Mouse (Mus musculus) CH12.LX (cell line): ENCODE results near the gene Papola. TPM values are rescaled to one million over a fixed set of nuclear protein-coding genes. Genes with fewer than 3 reads are reported as not detected.

Source experiments
- DNase-seq: peaks from one replicate; pipeline ENCODE4 v3.0.0-alpha.2; 2013; ENCODE audit errors: extremely low read depth
- H3K27ac ChIP-seq: 2 replicates; pipeline ENCODE4 v1.5.1; 2012; ENCODE audit warnings: low read depth, mild to moderate bottlenecking, control low read depth, moderate library complexity; ENCODE audit not compliant: insufficient read depth
- H3K27me3 ChIP-seq: replicated peaks from 2 replicates; pipeline ENCODE3; 2012; ENCODE audit warnings: inconsistent platforms
- H3K36me3 ChIP-seq, 2 experiments: replicated peaks in 1 of 2; 2 replicates each; pipeline versions ENCODE3 to v1.6.1; 2012; ENCODE audit warnings: inconsistent platforms in 1 of 2, low read length in 1 of 2, mild to moderate bottlenecking in 1 of 2, mixed read lengths in 1 of 2, moderate library complexity in 1 of 2; ENCODE audit not compliant: control insufficient read depth in 1 of 2, insufficient read depth in 1 of 2
- H3K4me1 ChIP-seq, 2 experiments: 2 replicates each; pipeline ENCODE4 v1.6.1; 2012; ENCODE audit warnings: inconsistent platforms in 1 of 2, moderate library complexity in 1 of 2; ENCODE audit not compliant: insufficient read depth in 2 of 2, control insufficient read depth in 1 of 2
- H3K4me2 ChIP-seq: 2 replicates; pipeline ENCODE4 v1.6.1; 2012; ENCODE audit warnings: low read depth, mild to moderate bottlenecking, control low read depth; ENCODE audit not compliant: poor library complexity, insufficient read depth, severe bottlenecking
- H3K4me3 ChIP-seq, 3 experiments: fragments of 150-350 bp in 1 of 3; sonication (generic) in 1 of 3; replicated peaks in 1 of 3; 2 replicates each; pipeline versions ENCODE3 to v1.5.1; 2011 to 2012; ENCODE audit warnings: low read depth in 2 of 3, low read length in 2 of 3, mild to moderate bottlenecking in 2 of 3, moderate library complexity in 2 of 3, control low read depth in 1 of 3, improper control_type of control experiment in 1 of 3, inconsistent platforms in 1 of 3, mixed read lengths in 1 of 3; ENCODE audit not compliant: poor library complexity in 1 of 3
- H3K79me2 ChIP-seq: replicated peaks from 2 replicates; pipeline ENCODE4 v1.6.1; 2012; ENCODE audit warnings: mild to moderate bottlenecking, moderate library complexity; ENCODE audit not compliant: control insufficient read depth, poor library complexity, insufficient read depth, severe bottlenecking; ENCODE audit errors: extremely low read depth
- H3K9ac ChIP-seq: 2 replicates; pipeline ENCODE4 v1.6.1; 2012; ENCODE audit warnings: low read depth, mild to moderate bottlenecking, control low read depth, moderate library complexity; ENCODE audit not compliant: insufficient read depth
- H3K9me3 ChIP-seq: replicated peaks from 2 replicates; pipeline ENCODE3; 2012; ENCODE audit warnings: low read length, inconsistent platforms, mixed read lengths
- BHLHE40 ChIP-seq: IDR thresholded peaks from 2 replicates; pipeline ENCODE4 v1.6.1; 2011; ENCODE audit warnings: mild to moderate bottlenecking, low read depth, low read length, improper control_type of control experiment
- CHD2 ChIP-seq: IDR thresholded peaks from 2 replicates; pipeline ENCODE4 v1.6.1; 2011; ENCODE audit warnings: low read length, improper control_type of control experiment
- CTCF ChIP-seq, 2 experiments: IDR thresholded peaks in 1 of 2; conservative IDR thresholded peaks in 1 of 2; 2 replicates each; pipeline ENCODE4 v1.5.1; 2011 to 2012; ENCODE audit warnings: low read depth in 2 of 2, low read length in 2 of 2, improper control_type of control experiment in 1 of 2, inconsistent platforms in 1 of 2, mild to moderate bottlenecking in 1 of 2, moderate library complexity in 1 of 2
- E2F4 ChIP-seq: IDR thresholded peaks from 2 replicates; pipeline ENCODE4 v1.6.1; 2011; ENCODE audit warnings: low read depth, low read length, improper control_type of control experiment; ENCODE audit not compliant: insufficient replicate concordance
- ELF1 ChIP-seq: IDR thresholded peaks from 2 replicates; pipeline ENCODE4 v1.6.1; 2014; ENCODE audit warnings: low read depth, mild to moderate bottlenecking, inconsistent platforms, low read length, improper control_type of control experiment
- EP300 ChIP-seq: IDR thresholded peaks from 2 replicates; pipeline ENCODE4 v1.6.1; 2011; ENCODE audit warnings: low read length, improper control_type of control experiment
- ETS1 ChIP-seq: conservative IDR thresholded peaks from 2 replicates; pipeline ENCODE4 v1.6.1; 2012; ENCODE audit warnings: low read depth, mild to moderate bottlenecking, inconsistent platforms, low read length, improper control_type of control experiment, moderate library complexity
- GABPA ChIP-seq: IDR thresholded peaks from 2 replicates; pipeline ENCODE4 v1.6.1; 2012; ENCODE audit warnings: low read depth, low read length, improper control_type of control experiment, inconsistent platforms; ENCODE audit not compliant: insufficient replicate concordance
- IRF4 ChIP-seq: IDR thresholded peaks from 2 replicates; pipeline ENCODE4 v1.6.1; 2014; ENCODE audit warnings: low read depth, mild to moderate bottlenecking, inconsistent platforms, low read length, improper control_type of control experiment
- JUN ChIP-seq: IDR thresholded peaks from 2 replicates; pipeline ENCODE4 v1.6.1; 2011; ENCODE audit warnings: low read depth, mild to moderate bottlenecking, low read length, improper control_type of control experiment, moderate library complexity; ENCODE audit not compliant: insufficient read depth
- JUND ChIP-seq: conservative IDR thresholded peaks from 2 replicates; pipeline ENCODE4 v1.6.1; 2011; ENCODE audit warnings: low read depth, low read length, improper control_type of control experiment
- MAX ChIP-seq: IDR thresholded peaks from 2 replicates; pipeline ENCODE4 v1.6.1; 2011; ENCODE audit warnings: low read length, improper control_type of control experiment
- MAZ ChIP-seq: IDR thresholded peaks from 2 replicates; pipeline ENCODE4 v1.6.1; 2012; ENCODE audit warnings: low read depth, mild to moderate bottlenecking, inconsistent platforms, low read length, improper control_type of control experiment, moderate library complexity
- MYC ChIP-seq: IDR thresholded peaks from 2 replicates; pipeline ENCODE4 v1.6.1; 2011; ENCODE audit warnings: low read depth, mild to moderate bottlenecking, improper control_type of control experiment, low read length
- NELFE ChIP-seq: IDR thresholded peaks from 2 replicates; pipeline ENCODE4 v1.6.1; 2011; ENCODE audit warnings: low read depth, low read length, improper control_type of control experiment
- PAX5 ChIP-seq: IDR thresholded peaks from 2 replicates; pipeline ENCODE4 v1.6.1; 2012; ENCODE audit warnings: low read length, inconsistent platforms, mixed read lengths
- RAD21 ChIP-seq: IDR thresholded peaks from 2 replicates; pipeline ENCODE4 v1.6.1; 2011; ENCODE audit warnings: low read depth, mild to moderate bottlenecking, low read length, improper control_type of control experiment, moderate library complexity
- SMC3 ChIP-seq: IDR thresholded peaks from 2 replicates; pipeline ENCODE4 v1.6.1; 2011; ENCODE audit warnings: low read depth, low read length, improper control_type of control experiment
- TBP ChIP-seq: conservative IDR thresholded peaks from 2 replicates; pipeline ENCODE4 v1.6.1; 2011; ENCODE audit warnings: low read depth, low read length, improper control_type of control experiment
- TCF12 ChIP-seq: IDR thresholded peaks from 2 replicates; pipeline ENCODE4 v1.6.1; 2014; ENCODE audit warnings: low read depth, mild to moderate bottlenecking, inconsistent platforms, low read length, improper control_type of control experiment
- UBTF ChIP-seq: IDR thresholded peaks from 2 replicates; pipeline ENCODE4 v1.6.1; 2012; ENCODE audit warnings: low read depth, mild to moderate bottlenecking, inconsistent platforms, low read length, improper control_type of control experiment, moderate library complexity
- USF2 ChIP-seq: conservative IDR thresholded peaks from 2 replicates; pipeline ENCODE4 v1.6.1; 2011; ENCODE audit warnings: low read depth, low read length, improper control_type of control experiment
- ZC3H11A ChIP-seq: IDR thresholded peaks from 2 replicates; pipeline ENCODE4 v1.6.1; 2012; ENCODE audit warnings: low read depth, mild to moderate bottlenecking, inconsistent platforms, low read length, improper control_type of control experiment
- ZMIZ1 ChIP-seq: IDR thresholded peaks from 2 replicates; pipeline ENCODE4 v1.6.1; 2012; ENCODE audit warnings: low read depth, mild to moderate bottlenecking, inconsistent platforms, low read length, improper control_type of control experiment
- ZNF384 ChIP-seq: IDR thresholded peaks from 2 replicates; pipeline ENCODE4 v1.6.1; 2012; ENCODE audit warnings: low read depth, low read length, improper control_type of control experiment, inconsistent platforms
- dilution Hi-C: fragments of 300-500 bp; cut with MboI; formaldehyde crosslinking; loops from 2 replicates; pipeline ENCODE4 v1.14.3; 2020; ENCODE audit warnings: low sequenced_read_pairs; ENCODE audit not compliant: extremely low pct_unique_long_range_greater_than_20kb, extremely low pct_ligation_motif_present
- in situ Hi-C: fragments of 300-500 bp; cut with MboI; formaldehyde crosslinking; loops from 3 replicates; pipeline ENCODE4 v1.14.3; 2019; ENCODE audit warnings: low sequenced_read_pairs, low pct_ligation_motif_present, low pct_unique_long_range_greater_than_20kb, mixed read lengths
- polyA plus RNA-seq: library from polyadenylated mRNA; unstranded; fragments of >175 nt; gene quantifications from 2 replicates; pipeline ENCODE4 v1.2.1, GENCODE M21; 2012; ENCODE audit warnings: low read depth; ENCODE audit not compliant: insufficient read length
- total RNA-seq, 2 experiments: library from RNA; depleted of rRNA; stranded (reverse); fragments of 300-350 nt in 1 of 2; fragments of >200 nt in 1 of 2; gene quantifications; 2 replicates each; pipeline ENCODE4 v1.2.3; 2012 to 2014

Papola gene
- total and polyA plus RNA-seq, 3 experiments: 100.0 to 150 (median 111) TPM

DNA sequence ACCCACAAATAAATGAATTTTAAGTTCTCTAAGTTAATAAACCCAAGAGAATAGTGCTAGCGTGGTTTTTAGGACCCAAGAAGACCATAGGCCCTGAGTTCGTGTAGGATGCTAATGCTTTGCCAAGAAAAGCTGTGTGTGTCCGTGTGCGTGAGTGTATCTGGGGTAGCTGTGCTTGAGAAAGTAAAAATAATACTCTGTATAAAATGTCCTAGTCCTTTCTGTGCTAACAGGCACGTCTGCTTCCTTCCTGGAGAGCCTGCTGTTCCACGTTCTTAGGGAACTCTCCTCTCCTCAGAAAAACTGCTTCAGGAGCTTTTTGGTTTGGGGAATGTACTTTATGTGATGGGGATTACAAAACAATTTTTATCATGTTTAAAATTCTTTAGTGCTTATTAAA lies 48.0 kb downstream of the Papola start:
- Histone ChIP-seq H3K36me3 (peaks cover 67 to 93% of the 10 kb centered on the region in 2 experiments), H3K79me2 (peaks cover 5% of the 10 kb centered on the region; the same call in 1 of the 2 replicates), H3K4me2 (no peak overlapping the region)
- no peak for DNase-seq
- TF ChIP-seq TCF12 (no peak), MYC (no peak), CTCF (conservative IDR thresholded peaks at IDR 0.05 in 1 of 2, IDR thresholded peaks at IDR 0.05 in 1 of 2; ENCODE audit: low read depth in 2 of 2, low read length in 2 of 2) (no peak), ZC3H11A (no peak), SMC3 (no peak), NELFE (no peak), BHLHE40 (no peak), USF2 (no peak), GABPA (no peak), RAD21 (no peak), PAX5 (no peak)
- TF ChIP-seq, all 38 proteins: peak for 0
- Histone ChIP-seq H3K4me3 (no peak overlapping the region), H3K27ac (no peak overlapping the region), H3K9me3 (no peaks in the 10 kb centered on the region), H3K4me1 (no peaks in the 10 kb centered on the region), H3K27me3 (no peaks in the 10 kb centered on the region), H3K9ac (no peak overlapping the region)
- in situ Hi-C loops (no loop called here), dilution Hi-C loops (no loop called here)

DNA sequence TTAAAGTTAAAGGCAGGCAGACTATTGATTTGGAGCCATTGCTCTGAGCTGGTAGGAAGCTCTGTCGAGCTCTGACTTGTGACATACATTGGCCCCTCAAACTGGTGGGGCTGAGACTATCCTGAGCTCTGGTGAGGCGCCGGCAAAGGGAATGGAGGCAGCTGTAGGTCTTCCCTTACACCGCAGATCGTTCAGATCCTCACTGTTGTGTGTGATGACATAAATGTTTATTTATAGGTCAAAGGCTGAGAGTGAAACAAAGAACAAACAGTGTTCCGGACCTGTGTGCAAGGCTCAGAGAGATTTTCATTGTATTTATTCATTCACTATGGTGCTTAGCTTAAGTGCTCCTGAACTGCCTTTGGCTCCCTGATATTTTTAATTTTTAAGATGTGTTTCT lies 50.4 kb downstream of the Papola start:
- DNase-seq: no peak
- H3K27ac ChIP-seq: no peak overlapping the region
- dilution Hi-C loops: no loop called here
- TF ChIP-seq JUN (no peak), USF2 (no peak), CTCF (conservative IDR thresholded peaks at IDR 0.05 in 1 of 2, IDR thresholded peaks at IDR 0.05 in 1 of 2; ENCODE audit: low read depth in 2 of 2, low read length in 2 of 2) (no peak), EP300 (no peak), IRF4 (no peak), UBTF (no peak), ZNF384 (no peak), BHLHE40 (no peak), TCF12 (no peak), JUND (no peak), ETS1 (no peak), CHD2 (no peak), ZMIZ1 (no peak), MAX (no peak), ELF1 (no peak), MAZ (no peak), TBP (no peak), E2F4 (no peak)
- TF ChIP-seq, all 38 proteins: peak for 0
- peaks cover 60 to 92% of the 10 kb centered on the region in 2 experiments for H3K36me3 ChIP-seq
- no peak overlapping the region for H3K9ac ChIP-seq
- no peaks in the 10 kb centered on the region for H3K4me1 ChIP-seq
- no peak overlapping the region for H3K4me3 ChIP-seq
- H3K79me2 ChIP-seq: peaks cover 5% of the 10 kb centered on the region; the same call in 1 of the 2 replicates
- in situ Hi-C loops: no loop called here
- no peaks in the 10 kb centered on the region for H3K27me3 ChIP-seq
- no peak overlapping the region for H3K4me2 ChIP-seq
- no peaks in the 10 kb centered on the region for H3K9me3 ChIP-seq
